Mouse (Mus musculus) urinary bladder, postnatal 4 days (tissue): ENCODE data around the gene Dennd1a.

Experiments used
- DNase-seq, 2 experiments: peaks; one replicate each; pipeline ENCODE4 v3.0.0; 2021 to 2022; ENCODE audit warnings: low spot score in 2 of 2

The Dennd1a gene

DNA sequence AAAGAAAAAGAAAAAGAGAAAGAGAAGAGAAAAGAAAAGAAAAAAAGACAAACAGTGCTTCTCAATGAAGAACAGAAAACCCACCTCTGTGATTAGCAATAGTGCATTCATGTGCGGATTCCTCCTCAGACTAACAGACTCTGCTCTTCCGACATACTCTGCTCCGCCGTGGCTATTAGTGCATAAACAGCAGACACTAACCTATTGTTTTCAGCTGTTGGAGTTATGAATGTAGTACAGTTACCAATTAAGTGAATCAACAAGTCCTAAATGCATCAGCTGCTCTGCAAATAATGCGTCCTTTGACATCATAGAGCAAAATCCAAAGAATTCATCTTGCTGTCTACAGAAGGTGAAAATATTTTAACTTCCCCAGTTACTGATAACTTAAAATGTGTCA, 121.2 kb downstream of the Dennd1a start:
- DNase-seq = no peak

DNA sequence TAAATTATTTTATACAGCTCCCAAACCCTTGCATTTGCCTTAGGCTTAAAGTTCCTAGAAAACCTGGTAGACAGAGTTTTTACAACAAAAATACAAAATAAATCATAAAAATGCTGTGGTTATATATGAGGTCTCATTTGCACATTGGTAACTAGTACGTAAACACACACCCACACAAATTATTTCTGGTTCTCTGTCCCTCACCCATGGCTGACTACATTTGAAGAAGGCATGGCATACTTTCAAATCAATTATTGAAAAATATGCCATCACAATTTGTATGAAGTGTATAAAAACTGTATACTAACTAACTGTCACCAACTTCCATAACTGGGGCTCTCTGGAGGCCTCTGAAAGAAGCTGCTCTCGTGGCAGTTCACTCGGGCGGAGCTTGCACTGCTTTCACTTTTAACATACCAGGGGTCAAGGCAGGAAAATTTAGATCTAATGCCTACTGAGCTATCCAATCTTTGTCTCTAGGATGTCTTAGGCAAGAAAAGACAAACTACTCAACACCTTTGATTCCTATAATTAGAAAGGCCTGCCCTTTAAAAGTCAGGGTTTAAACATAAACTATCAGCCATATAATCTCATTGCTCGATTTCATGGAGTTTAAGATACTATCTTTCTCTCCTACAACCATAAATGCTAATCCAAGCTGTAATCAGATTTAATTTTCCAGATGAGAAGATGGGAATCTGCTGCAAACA, 122.7 kb downstream of the Dennd1a start:
- DNase-seq = no peak

DNA sequence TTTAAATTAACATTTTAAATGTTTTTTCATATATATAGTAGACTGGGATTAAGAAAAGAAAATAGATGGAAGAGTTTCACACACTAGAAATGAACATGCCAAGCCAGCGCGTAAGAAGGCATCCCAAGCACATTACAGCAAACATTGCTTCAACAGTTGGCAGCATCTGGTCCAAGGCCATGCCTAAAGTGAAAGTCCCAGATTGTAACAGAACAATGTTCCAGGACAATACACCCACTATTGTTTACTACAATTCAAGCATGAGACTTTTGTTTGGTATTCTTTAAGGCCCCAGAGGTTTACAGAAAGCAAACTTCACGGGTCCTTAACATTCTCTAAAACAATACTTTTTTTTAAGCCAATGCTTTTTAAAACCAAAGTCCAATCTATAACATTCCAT, 124.7 kb downstream of the Dennd1a start:
- DNase-seq = no peak

DNA sequence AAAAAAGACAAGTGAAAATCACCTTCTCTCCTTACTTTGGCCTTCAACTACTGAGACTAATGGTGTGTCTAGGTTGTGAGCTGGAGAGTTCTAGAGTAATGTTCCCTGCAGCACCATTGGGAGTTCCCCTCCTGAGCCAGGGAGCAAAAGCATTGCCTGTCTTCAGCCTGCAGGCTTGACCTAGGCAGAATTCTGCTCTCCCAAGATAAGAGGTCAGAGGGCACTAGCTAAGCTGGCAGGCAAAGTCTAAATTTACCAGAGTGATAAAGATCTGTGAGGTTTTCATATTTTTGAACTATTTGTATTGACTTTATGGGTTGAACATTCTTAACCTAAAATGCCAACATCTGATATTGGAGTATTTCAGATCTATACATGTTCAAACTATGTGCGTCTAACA, 125.7 kb downstream of the Dennd1a start:
- no peak for DNase-seq

DNA sequence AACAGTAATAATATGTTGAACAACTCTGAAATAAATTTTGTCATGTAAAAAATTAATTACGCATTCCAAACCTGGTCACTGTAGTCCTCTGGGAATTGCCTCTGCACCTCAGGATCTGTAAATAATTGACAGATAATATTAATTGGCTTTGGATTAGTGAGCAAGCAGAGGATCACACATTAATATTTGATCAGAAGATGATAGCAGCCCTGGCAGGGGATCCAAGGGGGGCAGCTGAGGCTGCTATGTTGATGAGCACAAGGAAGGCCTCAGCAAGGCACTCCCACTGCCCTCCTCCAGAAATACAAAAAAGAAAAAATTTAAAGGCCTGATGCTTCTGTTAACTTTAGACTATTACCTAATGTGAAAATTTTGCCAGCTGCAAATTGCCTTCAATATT, 127.5 kb downstream of the Dennd1a start:
- DNase-seq = no peak

DNA sequence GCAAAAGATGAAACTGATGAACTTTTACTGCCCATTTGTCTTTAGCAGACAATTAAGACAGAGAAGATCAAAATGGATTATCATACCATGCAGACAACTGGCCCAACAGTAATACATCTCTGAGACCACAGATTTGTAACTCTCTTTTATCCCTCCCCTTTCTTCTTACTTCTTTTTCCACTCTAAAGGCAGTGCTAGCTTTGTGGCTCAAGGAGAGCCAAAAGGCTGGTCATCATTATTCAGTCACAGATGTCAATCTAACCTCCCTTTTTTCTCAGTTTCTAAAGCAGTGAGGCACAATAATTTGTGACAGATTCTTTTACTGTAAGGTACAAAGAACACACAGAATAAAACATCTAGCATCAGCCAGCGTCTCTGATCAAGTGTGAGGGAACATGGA, 130.2 kb downstream of the Dennd1a start:
- DNase-seq = no peak

DNA sequence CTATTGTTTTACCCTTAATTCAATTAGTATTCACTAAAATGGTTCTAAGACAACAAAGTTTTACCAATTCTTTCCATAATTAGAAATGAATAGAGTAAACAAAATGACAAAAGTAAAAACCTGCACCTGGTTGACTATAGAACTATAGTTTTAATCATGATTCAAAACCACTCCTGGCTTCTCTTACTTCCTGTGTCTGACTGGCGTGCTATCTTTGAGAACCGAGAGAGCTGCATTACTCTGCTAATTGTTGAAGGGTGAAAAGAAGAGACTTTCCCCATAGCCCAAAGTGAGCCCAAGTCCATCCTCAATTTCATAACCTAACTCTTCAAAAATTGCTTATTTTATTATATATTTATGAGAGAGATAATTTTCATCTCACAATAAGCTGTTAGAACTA, 131.2 kb downstream of the Dennd1a start:
- DNase-seq = no peak

DNA sequence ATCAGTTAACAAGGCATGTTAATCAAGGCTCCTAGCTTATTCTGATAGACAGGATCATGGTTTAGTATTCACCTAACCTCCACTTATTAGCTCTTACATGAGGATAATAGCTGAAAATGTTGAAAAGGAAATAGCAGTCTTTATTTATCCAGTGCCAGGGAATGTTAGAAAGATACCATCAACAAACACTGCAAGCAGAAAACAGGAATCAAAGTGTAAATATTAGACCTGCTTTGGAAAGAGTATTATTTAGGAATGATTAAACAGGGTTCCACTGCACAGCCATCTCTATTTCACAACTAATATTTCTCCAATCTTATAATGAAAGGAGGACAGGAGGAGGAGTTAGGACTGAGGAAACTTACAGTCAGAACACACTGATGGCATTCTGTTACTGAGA, 142.4 kb downstream of the Dennd1a start:
- DNase-seq = no peak

DNA sequence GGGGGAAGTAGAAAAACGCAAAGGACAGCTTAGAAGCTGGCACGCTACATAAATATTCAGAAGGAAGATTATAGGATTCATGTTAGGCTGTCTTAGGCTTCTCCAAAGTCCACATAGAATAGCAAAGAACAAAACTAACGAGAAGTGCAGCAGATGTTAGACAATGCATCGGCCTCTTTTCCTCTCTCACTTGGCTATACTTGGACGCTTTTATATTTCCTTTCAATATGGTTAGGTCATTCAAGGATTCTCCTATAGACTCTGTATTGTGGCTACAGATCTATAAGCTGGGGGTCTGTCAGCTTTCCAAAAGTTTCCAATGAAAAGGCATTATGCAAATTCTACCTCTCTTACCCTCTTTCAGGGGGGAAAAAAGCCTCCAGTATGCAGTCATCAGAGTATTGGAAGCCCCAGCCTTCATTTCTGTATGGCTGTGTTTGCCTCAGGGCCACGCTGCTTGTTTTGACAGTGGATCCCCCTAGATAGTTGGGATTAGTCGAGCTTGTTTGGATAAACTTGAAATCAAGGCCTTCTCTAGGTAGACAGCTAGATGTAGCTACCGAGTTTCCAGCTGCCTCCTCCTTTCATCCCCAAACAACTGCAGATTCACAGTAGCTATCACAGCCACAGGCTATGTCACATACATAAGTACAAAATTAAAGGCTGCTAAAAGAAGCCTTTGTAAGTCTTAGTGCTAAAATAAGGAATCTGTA, 143.0 kb downstream of the Dennd1a start:
- no peak for DNase-seq

DNA sequence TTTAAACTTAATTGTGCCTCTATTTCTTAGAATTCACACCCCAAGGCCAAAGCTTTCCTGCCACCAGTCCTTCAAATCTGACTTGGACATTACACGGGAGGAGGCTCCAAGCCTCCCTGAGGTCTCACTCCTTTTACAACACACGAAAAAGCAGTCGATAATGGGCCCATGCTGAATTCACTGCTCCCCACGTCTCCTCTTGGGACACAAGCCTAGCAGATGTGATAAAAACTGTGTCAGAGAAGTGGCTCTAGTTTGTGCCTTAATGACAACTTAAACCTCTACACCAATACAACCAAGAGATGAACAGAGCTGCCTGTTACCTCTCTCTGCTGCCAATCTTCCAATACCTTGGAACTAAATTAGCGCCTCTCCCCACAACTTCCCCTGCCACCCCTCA, 144.3 kb downstream of the Dennd1a start:
- no peak for DNase-seq

DNA sequence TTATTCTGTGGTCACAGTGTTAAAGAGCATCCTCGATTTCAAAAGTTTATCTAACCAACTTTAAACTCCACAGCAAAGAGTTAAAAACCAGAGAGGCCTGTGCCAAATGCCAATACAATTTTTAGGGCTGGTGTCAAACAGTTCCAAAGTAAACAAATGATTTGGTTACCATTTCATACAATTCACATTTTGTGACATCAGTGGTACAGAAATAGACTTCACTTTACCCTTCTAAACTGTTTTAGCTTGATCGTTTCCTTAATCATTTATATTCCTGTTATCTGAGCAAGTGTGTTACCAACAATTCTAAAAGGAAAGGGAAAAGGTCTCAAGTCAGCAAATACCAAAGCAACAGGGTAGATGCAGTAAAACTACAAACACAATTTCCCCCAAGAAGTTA, 145.0 kb downstream of the Dennd1a start:
- no peak for DNase-seq

DNA sequence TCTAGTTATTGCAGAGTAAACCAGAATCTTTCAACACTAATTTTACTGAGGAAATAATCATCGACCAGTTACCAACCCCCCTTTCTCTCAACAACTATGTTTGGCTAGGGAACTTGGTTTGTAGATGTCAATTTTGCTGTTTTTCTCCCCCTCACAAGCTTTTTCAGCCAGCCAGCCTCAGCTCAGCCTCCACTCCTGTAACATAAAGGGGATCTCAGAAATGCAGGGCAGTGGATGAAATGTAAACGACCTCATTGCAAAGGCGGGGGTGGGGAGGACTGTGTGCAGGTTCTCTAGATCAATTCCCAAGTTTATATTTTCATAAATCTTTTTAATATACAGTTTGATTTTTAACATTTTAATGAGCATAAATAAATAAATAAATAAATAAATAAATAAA, 147.7 kb downstream of the Dennd1a start:
- DNase-seq = no peak

DNA sequence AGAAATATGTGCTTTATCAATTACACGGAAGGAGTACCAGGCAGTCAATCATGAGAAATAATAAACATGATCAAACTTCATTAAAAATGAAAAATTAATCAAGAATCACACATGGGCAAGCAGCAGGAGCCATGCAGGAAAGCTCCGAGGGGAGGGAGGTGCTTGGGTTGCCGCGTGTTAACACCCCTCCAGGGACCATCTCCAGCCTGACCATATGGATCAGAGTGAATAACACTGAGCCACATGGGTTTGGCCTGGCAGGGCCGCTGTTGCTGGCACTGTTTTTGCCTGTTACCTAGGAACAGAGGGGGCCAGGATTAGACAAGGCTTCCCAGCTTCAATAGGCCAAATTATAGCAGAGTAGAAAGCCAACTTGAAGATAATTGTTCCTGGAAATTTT, 150.1 kb downstream of the Dennd1a start:
- DNase-seq = no peak

DNA sequence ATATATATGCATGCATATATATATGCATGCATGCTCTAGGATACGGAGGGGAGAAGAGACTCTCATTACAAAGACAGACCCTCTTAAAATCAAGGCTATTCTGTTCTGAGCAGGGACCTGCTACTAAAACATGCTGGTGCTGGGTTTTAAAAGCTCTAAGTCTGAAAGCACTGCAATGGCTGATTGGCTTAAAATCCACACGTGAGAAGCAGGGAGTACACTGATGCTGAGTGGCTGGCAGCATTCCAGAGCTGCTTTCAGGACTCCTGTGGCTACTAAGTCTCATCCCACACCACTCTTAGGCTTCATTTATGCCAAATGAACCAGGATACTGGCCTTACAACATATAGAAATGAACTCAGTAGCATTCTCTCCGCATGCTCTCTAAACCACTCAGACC, 151.8 kb downstream of the Dennd1a start:
- no peak for DNase-seq

DNA sequence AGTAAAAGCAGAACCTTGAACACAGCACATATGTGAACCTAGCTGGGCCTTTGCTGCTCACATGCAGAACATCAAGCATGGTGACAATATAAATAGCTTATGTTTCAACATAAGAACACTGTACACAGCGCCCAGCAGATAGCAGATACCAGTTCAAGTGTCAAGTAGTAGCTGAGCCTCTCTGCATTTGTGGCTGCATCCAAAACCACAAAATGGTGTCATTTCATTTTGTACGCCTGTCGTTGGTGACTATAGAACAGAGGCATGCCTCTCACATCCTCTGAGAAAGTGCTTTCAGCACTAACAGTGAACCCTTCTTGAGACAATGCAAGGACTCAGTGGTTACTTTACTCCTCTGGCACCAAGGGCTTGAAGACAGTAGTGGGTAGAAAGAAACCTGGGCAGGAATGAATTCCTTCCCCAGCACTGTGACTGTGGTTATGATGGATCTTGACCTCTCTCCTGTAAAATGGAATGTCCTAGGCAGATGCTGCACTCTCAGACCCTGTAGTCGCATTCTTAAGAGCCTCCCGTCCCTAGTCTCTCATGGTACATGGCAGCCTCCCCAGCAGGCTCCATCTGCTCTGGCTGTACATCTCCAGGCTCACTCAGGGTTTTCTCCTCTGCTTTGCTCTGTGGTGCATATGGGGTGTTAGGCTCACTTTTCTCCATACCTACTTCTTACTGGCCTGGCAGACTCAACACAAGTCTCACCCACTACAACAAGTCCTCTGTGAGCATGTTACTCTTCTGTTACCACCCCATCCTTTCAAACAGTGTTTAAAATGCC, 154.0 kb downstream of the Dennd1a start:
- DNase-seq = no peak

DNA sequence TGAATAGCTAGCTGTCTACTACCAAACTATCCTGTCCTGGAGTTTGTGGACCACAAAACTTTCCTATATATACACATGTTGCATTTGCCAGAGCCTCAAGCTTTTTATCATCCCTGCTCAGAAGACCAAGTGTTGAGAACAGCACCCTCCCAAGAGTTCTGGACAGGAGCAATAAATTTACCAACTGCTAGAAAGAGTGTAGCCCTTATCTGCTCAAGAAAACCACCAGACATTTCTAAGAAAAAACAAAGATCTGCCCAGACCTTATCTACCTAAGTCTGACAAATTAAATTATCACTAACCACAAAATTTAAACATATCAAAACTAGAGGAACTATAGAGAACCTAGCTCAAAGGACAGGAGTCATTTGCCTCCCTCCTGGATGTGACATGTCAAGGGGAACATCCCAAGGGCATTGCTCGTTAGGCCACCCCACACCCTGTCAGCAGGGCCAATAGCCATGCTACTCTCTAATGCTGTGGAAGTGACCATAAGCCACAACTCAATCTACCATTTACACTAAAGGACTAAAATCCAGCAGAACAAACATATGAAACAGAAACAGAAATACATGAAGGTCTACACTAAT, 154.9 kb downstream of the Dennd1a start:
- DNase-seq = no peak

DNA sequence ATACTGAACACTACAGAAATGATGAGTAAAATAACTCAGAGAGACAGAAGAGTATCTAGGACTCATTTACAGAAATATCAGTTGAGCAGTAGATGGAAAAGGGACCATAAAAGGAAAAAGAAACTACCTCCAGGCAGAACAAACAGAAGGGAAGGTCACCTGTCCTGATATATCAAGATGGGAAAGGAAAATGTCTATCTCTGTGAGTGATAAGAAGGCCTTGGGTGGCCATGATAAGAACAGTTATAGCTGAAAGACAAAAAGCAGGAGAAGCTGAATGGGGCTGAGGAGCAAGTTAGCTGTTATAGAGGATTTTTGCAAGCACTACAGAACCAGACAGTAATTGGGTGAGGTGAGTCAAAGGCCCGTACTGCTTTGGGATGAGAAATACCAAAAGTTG, 155.7 kb downstream of the Dennd1a start:
- DNase-seq = no peak

DNA sequence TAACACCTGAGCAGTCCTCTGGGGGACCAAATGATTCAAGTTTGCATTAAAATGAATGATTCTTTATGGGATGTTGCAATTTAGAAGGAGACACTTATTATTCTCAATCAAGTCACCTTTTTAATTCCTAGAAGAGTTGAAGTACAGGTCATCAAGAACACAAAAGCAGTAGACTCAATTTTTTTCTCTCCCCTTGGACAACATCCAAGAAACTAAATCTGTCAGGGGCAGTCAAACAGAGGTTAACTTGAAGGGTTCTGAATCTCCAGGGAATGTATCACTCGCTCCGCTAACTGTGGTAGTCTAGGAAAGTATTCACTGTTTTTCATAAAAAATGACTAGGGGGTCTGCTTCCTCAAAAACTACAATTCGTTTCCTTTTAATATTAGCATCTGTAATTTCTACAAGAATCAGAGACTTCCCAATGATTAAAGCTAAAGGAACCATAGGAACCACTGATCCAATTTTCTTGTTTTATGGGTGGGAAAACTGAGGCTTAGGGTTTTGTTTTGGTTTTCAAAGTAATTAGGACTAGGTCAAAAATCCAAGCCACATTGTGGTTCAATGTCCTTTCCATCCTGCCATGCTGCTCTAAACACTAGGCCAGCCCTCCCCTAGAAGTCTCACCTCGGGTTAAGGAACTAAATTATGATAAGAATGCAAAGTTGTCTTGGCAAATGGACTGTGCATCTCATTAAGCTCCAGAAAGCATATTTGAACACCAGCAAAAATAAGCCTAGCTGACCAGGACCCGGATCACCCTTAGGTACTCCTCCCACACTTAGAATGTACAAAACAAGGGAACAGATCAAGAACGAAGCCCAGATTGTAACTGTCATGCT, 157.0 kb downstream of the Dennd1a start:
- no peak for DNase-seq

DNA sequence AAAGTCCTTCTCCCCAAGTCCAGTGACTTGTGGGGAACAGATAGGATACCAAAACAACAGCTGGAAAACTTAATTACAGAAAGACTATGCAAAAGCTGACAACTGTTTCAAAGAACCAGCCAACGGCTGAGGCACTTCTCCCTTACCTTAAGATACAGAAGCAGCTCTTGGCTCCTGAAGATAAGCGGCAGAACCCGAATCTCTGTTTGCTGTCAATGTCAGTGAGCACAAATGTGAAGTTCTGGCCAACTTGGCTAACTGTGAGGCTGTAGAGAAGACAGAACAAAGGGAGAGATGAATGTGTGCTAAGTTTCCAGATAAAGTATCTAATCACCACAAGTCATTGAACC, 160.8 kb downstream of the Dennd1a start:
- no peak for DNase-seq

DNA sequence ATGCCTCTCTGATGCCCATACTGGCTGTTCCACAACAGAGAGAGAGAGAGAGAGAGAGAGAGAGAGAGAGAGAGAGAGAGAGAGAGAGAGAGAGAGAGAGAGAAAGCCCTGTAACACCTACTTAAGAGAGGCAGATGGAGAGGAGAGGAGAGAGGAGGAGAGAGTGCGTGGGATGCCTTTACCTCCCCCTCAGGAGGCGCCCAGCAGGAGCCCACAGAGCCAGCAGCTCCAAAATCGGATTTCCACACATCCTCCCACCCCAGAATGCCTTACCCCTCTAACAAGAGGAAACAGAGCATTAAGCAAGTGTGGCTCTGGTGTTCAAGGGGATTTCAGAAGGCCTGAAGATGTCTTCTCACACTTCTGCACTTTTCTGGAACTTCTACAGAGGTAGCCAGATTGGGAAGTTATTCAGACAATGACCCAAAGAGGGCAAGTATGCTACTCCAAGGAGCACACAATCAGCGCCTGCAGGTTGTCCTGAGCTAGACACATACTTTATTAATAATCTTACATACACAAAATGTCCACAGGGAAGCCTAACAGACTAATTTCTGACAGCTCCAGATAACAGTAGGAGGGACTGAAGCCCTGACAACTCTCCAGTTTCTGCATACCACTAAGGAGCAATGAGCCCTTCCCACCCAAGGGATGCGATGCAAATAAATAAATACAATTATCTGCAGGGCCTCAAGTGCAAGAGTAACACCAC, 161.4 kb downstream of the Dennd1a start:
- DNase-seq = no peak

DNA sequence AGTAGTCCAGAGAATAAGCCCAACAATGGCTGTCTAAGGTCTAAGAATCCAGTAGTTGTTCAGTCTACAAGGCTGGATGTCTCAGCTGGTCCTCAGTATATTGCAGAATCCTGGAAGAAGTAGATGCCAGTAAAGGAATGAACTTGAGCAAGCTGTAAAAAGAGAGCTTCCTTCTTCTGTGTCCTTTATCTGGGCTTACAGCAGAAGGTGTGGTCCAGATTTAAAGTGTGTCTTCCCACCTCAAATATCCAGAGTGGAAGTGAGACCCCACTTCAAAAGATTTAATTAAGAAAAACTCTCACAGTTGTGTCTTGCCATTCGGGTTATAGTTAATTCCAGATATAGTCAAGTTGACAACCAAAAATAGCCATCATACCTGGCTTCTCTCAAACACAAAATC, 162.5 kb downstream of the Dennd1a start:
- no peak for DNase-seq
